Mouse (Mus musculus) mature B cell (primary cell): ENCODE results near the gene Prkce.

Source experiments
- in situ Hi-C: fragments of 300-500 bp; cut with MboI; formaldehyde crosslinking; loops from 2 replicates; pipeline ENCODE4 v1.14.3; 2019

The Prkce gene

DNA sequence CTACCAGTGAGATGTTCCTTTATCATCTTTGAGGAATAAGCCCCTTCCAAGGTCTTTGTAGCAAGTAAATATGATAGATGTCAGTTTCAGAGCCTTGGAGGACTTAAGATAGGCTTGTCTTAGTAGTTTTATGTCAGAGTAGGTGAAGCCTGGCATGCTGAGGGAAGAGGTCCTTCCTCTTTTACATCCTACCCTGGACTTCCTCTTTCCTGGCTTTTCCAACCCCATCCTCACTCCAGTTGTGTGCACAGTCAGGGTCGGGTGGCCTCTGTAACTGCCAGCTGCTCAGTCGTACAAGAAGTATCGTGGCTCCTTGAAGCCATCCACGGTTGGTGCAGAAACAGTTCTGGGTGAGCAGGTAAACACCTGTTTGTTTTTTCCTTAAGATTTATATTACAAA, 517.7 kb downstream of the Prkce start:
- in situ Hi-C loops = no loop called here

DNA sequence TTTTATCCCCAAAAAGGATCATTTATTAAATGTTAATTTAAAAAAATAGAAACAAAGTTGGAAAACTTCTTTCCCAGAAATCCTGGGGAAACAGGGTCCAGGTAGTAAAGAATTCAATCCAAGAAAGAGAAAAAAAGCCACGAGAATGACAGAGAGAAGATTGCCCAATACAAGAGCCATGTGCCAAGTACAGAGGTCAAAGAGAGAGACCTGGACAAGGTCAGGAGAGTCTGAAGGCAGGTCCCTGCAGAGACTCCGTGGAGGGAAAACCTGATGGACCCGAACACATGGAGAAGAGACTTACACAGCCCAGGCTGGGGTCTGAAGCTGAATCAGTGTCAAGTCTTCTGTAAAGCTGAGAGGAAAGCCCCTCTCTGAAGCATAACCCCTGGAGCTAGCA, 519.4 kb downstream of the Prkce start:
- in situ Hi-C loops = no loop called here

DNA sequence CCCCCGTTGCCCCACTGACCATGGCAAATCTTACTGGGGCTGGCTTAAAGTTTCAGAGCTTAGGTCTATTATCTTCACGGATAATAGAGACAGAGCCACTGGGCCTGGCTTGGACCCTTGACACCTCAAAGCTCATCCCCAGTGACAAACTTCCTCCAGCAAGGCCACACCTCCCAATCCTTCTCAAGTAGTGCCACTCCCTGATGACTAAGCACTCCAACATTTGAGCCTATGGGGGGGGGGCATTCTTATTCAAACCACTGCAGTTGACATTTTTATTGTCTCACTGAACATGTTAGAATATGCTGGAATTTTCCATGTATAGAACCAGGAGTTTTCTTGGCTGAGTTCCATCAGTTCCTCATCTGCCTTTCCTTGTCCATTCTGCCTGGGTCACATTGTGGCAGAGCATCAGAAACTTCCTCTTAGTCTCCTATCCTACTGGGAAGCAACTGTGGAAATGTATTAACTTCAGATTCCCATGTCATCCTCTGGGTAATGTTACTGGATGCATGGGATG, 523.3 kb downstream of the Prkce start:
- in situ Hi-C loops = no loop called here

DNA sequence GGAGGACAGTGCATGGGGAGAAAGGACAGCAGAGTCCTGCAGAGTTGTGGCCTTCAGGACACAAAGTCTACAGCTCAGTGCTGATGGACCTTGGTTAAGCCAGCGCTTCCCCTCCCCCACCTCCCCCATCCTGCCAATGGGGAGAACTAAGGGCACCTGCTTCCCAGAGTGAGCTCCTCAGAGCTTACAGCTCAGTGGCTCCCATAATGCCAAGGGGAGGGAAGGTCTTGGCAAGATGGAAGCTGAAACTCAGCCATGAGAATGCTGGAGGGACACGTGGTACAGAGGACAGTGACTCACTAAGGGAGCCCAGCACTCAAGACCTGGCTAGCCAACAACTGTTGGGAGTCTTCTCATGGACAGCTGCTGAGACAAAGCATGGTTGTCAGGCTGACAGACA, 530.2 kb downstream of the Prkce start:
- in situ Hi-C loops = no loop called here

DNA sequence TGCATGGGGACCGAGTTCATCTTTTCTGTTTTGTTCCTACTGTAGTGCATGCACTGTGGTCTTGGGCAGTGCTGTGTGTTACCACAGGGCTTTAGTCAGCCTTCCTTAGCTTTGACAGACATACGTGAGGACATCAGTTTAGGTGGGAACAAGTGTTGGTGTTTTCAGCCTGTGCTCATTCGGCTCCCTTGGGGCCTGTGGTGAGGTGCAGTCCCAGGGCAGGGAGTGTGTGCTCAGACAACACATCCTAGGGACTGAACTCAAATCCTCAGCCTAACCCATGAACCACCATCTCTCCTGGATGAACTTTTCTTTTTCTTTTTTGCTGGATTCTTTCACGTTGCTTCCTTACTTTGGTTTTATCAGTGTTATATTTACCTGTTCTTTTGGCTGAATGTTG, 535.8 kb downstream of the Prkce start:
- in situ Hi-C loops = no loop called here

DNA sequence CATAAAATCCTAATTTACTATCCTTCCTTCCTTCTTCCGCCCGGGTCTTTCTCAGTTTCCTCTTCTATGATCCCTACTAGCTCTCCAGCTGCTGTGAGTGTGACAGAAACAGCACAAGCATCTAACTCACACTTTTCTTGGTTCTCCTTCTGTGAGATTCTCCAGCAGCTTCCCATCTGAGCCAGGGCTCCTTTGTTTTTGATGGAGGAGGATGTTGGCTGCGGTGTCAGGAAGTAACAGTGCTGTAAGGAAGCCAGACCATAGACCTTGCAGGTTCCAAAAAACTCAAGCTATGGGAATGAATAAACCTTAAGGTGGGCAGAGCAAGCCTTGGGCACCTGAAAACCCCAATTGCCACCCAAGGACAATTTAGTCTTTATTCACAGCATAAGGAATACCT, 537.7 kb downstream of the Prkce start:
- in situ Hi-C loops = no loop called here

DNA sequence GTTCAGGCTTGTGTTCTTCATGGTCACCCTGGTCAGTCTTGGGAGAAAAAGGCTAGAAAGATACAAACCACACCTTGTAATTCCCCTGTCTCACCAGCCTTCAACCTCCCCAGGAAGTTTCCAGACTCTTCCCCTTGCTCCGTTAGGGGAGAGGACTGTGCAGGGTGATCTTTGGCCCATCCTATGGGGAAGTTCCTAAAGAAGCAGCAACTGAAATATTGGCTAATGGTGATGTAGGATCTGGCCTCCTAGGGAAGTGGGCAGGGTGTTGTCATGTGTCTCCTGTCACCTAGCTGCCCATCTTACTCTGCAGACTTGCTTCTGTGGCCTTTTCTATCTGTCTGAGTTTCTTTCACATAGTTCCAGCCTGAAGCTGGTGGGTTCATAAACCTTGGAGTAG, 538.9 kb downstream of the Prkce start:
- in situ Hi-C loops = no loop called here
